Mouse (Mus musculus) left cerebral cortex, adult 9 months (tissue): Measurements from ENCODE around the gene Gtf2h3.
"Not testable (repeated sequence)": the region's sequence is repeated elsewhere in the genome, so short reads cannot be mapped to it uniquely, and the experiment has no call there.

Experiments used
- DNase-seq, 2 experiments: peaks; one replicate each; pipeline ENCODE4 v3.0.0; 2022; ENCODE audit warnings: low spot score in 2 of 2

Gene Gtf2h3

DNA sequence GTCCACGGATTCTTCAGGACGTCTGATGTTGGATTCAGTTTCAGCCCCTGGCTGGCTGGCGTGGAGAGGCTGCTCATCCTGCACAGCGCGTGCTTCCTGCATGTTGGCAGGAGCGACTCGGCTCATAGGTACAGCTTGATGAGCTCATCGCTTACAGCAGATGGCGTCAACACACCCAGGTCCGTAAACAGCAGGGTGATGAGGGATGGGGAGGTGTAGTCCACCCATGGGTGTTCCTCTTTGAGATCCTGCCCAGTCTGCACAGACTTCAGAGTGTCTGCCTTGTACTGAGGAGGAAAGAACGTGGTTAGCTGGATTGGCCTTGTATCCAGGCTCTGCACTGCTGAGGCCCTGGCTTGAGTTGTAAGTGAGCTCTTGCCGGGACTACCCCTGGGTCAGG, 7.9 kb upstream of the Gtf2h3 start:
- DNase-seq, result peak; percentile 32 to 75

DNA sequence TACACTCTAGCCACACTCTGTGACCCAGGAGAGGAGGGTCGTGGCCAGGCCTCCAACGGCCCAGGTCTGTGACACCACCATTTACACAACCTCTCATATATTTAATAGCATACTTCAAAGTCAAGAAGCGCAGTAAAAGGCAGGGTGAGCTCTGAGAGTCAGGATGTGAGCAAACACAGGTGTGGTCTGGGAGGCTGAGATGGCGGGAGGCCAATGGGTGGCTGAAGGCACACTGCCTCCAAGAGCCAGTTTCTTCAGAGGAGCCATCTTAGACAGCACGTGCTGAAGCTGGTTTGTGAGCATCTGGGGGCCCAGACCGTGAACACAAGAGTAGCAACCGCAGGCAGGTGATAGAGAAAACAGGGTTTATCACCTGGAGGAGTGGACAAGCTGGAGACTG, 3.5 kb upstream of the Gtf2h3 start:
- DNase-seq, result no peak

- no peak for DNase-seq
These were observed 3.6 kb downstream of the Gtf2h3 start for GRCm38 (mm10) chr5:124582515-124582914.

GRCm38 (mm10) chr5:124592768-124593167, 13.8 kb downstream of the Gtf2h3 start:
- DNase-seq, result peak in 1 of 2 experiments; percentile 8

DNA sequence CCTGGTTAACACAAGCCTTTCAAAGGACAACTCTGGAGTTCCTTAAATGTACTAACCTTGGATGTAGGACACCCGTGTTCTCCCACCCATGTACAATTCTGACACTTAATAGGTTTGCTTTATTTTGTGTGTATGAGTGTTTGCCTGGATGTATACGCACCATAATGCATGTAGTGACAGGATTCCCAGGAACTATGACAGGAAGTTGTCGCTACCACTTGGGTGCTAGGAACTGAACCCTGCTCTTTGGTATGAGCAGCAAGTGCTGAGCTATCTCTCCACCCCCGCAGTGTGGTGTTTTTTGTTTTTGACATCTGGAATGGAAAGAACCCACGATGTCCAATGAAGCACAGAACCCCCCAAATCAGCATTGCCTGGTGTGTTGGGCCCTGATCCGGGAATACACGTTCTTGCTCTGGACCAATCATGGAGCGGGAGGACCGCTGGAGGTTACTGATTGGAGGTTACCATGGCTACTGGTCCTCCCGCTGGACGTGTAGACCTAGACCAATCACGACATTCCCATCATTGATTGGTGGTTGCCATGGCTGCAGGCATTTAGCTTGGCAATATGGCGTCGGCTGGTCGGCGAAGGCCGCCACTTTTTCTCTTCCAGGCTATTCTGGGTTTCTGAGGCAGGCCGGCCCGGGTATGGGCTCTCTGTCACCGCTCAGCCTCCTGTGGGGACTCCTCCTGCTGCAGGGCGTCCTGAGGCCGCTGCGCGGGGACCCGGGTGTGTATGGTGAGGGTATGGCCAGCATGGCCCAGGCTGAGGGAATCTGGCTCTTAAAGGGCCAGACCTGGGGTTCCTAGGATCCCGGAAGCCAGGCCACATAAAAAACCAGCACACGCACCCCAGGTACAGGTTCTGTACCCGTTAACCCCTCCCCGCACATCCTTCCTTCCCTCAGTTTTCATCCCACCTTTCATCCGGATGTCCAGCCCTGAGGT, 19.6 kb downstream of the Gtf2h3 start:
- peak; percentile 95 to 96 for DNase-seq

GRCm38 (mm10) chr5:124599726-124600125, 20.8 kb downstream of the Gtf2h3 start:
- not testable (repeated sequence) for DNase-seq

DNA sequence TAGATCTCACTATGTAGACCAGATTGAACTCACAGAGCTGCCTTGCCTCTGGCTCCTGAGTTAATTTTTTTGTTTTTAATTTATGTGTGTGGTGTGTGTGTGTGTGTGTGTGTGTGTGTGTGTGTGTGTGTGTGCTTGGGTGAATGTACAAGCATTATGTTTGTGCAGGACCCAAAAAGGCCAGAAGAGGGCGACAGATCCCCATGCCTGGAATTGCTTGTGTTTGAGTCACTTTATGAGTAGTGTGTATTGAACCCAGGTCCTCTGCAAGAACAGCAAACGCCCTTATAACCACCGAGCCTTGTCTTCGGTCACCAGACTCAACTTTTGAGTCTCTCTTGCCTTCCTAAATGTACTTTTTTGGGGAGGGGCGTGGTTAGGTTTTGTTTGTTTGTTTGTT, 23.4 kb downstream of the Gtf2h3 start:
- peak in 1 of 2 experiments; percentile 48 for DNase-seq

- DNase-seq, result no peak
These were observed 25.4 kb downstream of the Gtf2h3 start for GRCm38 (mm10) chr5:124604296-124604695.

DNA sequence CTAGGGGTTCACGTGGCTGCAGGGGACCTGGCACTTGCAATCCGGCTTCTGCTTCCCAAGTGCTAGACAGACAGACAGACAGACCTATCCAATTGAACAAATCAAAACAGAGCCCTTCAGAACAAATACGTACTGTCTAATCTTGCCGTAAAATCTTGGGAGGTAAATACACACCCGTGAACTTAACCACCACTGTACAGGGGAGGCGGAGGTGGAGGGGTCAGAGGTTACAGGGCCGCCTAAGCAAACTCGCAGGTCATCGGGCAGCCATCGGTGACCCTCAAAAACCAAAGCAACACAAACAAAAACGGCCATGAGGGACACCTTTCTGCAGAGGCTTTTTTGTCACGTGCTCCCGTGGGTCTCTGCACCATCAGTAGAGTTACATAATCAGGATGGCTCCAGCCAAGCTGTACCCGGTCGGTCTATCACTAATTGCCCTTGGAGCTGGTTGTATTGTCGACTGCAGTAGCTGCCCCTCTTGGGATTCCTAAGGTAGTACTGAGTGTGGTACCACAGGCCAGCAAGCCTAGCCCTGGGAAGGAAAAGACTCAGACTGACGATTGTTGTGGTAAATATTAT, 26.2 kb downstream of the Gtf2h3 start:
- no peak for DNase-seq

GRCm38 (mm10) chr5:124610965-124611364, 32.0 kb downstream of the Gtf2h3 start:
- DNase-seq, result no peak

- DNase-seq, result no peak
These were observed 35.8 kb downstream of the Gtf2h3 start for GRCm38 (mm10) chr5:124614709-124615108.

DNA sequence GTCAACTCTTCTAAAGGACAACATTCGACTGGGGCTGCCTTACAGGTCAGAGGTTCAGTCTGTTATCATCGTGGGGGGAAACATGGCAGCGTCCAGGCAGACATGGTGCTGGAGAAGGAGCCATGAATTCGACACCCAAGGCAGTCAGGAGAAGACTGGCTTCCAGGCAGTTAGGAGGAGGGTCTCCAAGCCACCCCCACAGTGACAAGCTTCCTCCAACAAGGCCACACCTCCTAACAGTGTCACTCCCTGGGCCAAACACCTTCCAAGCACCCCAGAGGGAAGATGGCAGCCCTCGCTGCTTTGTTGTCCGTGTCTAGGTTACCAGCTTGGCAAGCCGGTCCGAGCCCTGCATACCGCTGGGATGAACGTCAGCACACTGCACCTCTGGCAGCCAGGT, 39.8 kb downstream of the Gtf2h3 start:
- DNase-seq, result no peak

- DNase-seq, result peak in 1 of 2 experiments; percentile 35
These were observed 42.4 kb downstream of the Gtf2h3 start for GRCm38 (mm10) chr5:124621362-124621761.

DNA sequence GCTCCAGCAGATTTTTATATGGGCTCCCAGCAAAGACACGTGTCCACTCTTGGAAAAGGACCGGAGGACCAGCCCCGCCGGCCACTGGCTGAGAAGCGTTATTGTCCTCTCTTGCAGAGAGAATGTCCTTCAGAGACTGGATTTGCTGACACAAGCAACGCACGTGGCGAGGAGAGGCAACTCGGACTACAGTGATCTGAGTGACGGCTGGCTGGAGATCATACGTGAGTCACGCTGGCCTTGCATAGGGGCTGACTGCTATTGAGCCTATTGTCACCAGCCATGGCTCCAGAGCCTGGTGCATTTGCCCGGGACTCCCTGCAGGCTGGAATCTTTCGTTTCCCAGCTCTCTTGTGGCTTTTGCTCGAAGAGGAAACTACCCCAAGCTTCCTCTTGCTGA, 44.0 kb downstream of the Gtf2h3 start:
- peak in 1 of 2 experiments; percentile 20 for DNase-seq

- no peak for DNase-seq
These were observed 45.4 kb downstream of the Gtf2h3 start for GRCm38 (mm10) chr5:124624291-124624690.

GRCm38 (mm10) chr5:124628448-124629363, 49.8 kb downstream of the Gtf2h3 start, which contains the start of gene Atp6v0a2:
TSS of gene Atp6v0a2 (plus strand) at chr5:124628576.
- DNase-seq, result peak; percentile 81 to 93

DNA sequence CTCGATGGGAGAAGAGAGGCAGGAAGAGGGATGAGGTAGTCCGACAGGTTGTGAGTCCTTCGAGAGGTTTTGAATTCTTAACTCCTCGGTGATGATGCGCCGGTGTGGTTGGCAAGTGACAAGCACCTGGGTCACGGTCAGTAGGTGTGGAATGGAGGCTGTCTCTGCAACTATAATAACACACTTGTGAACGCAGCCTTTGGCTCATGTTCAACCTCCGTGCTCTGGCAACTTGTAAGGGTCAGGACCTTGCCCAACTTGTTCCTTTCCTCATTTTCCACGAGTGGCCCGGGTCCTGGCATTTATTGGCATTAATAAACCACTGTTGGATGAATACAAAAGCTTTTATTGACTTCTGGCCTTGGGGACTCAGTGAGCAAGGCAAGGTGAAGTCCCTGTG, 50.7 kb downstream of the Gtf2h3 start:
- DNase-seq, result no peak

- no peak for DNase-seq
These were observed 52.7 kb downstream of the Gtf2h3 start for GRCm38 (mm10) chr5:124631685-124632084.

DNA sequence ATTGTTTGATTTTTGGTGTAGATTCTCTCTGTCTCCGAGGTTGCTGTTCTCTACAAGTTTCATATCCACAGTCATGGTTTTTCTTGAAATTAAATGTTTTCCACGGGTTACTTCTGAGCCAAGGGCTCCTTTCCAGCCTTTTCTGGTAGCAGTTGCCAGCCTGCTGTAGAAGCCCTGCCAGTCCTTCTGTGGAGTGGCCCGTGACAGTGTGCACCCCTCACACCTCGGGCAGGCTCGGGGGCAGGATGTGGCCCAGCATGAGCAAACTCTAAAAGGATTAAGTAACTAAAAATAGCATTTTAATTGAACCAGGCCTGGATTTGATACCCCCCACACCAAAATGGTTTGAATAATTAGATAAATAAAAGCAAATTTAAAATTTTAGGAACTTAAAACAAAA, 53.5 kb downstream of the Gtf2h3 start:
- DNase-seq, result no peak

- DNase-seq, result no peak
These were observed 54.5 kb downstream of the Gtf2h3 start for GRCm38 (mm10) chr5:124633425-124633824.

GRCm38 (mm10) chr5:124635068-124635467, 56.1 kb downstream of the Gtf2h3 start:
- not testable (repeated sequence) for DNase-seq

- DNase-seq, result no peak
These were observed 57.2 kb downstream of the Gtf2h3 start for GRCm38 (mm10) chr5:124636139-124636538.
